Mouse (Mus musculus) bone marrow, adult 2 months (tissue): ENCODE results near the gene Tnik.

Experiments used
- CTCF ChIP-seq: fragments of 200-500 bp; IDR thresholded peaks from 2 replicates; pipeline ENCODE4 v1.5.1; 2011; ENCODE audit warnings: low read length, control low read depth; ENCODE audit not compliant: control insufficient read depth, insufficient read depth
- POLR2A ChIP-seq: fragments of 200-500 bp; IDR thresholded peaks from 2 replicates; pipeline ENCODE4 v1.6.1; 2011; ENCODE audit warnings: low read depth, mild to moderate bottlenecking, control low read depth, low read length, borderline replicate concordance; ENCODE audit not compliant: control insufficient read depth

GRCm38 (mm10) chr3:28383526-28384126 lies 120.6 kb downstream of the Tnik start:
- no peak for TF ChIP-seq CTCF
- no peak for TF ChIP-seq POLR2A
